Mouse (Mus musculus) testis, adult 2 months (tissue): ENCODE results near the gene Chit1.

Experiments
- CTCF ChIP-seq: fragments of 200-500 bp; IDR thresholded peaks from 2 replicates; pipeline ENCODE4 v1.5.1; 2012; ENCODE audit warnings: low read depth, mild to moderate bottlenecking, inconsistent platforms, low read length, moderate library complexity; ENCODE audit not compliant: control insufficient read depth, insufficient read depth, insufficient replicate concordance
- POLR2A ChIP-seq: fragments of 200-500 bp; IDR thresholded peaks from 2 replicates; pipeline ENCODE4 v1.6.1; 2012; ENCODE audit warnings: low read depth, mild to moderate bottlenecking, inconsistent platforms, low read length, moderate library complexity; ENCODE audit not compliant: control insufficient read depth

DNA sequence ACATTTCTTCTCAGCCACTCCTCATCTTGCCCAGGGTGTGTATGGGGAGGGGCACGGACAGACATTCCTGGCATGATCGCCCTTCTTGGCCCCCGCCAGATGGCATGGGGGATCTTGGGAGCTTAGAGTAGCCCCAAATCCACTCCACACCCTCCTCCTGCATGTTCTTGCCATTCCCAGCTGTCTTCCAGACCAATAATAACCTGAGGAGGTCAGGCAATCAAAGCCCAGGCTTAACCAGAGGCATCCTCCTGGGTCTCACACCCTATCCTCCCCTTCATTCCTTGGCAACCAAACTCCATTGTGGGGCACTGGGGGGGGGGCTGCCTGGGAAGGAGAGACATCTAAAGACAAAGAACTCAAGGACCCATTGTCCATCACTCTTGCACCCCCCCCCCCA lies 49.4 kb downstream of the Chit1 start:
- TF ChIP-seq CTCF (no peak), POLR2A (no peak)
